Mouse (Mus musculus): ENCODE results near the gene Col11a2. TPM values are rescaled to one million over a fixed set of nuclear protein-coding genes. Genes with fewer than 3 reads are reported as not detected.

Col11a2 gene
- polyA plus RNA-seq, 1 experiment from 2014 or later = 6.3 TPM

DNA sequence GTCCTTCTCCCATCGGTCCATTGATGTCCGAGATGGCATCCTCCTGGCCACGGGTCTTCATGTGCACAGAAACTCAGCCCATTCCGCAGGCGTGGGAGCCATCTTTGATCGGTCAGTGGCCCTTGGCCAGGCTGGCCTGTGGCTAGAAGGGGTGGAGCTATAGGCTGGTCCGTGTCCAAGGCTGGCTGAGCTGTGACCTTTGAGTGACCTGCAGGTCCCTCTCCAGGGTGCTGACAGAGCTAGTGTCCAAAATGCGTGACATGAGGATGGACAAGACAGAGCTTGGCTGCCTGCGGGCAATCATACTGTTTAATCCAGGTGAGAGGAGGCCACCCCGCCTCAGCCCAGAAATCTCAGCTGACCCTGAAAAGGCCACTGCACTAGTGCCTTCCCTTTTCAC lies 2.6 kb upstream of the Col11a2 start:
- no peak for ATAC-seq (ENCODE audit: low FRiP score, low read depth)
- Histone ChIP-seq H3K4me1 (peaks cover 51% of the 10 kb centered on the region), H3K9ac (no peak overlapping the region), H3K27me3 (replicated peaks) (no peaks in the 10 kb centered on the region), H3K9me3 (no peaks in the 10 kb centered on the region), H3K27ac (no peak overlapping the region), H3K4me3 (no peak overlapping the region), H3K4me2 (replicated peaks) (no peak overlapping the region), H3K36me3 (peaks cover 42% of the 10 kb centered on the region)
- 75% methylated on average over 10 of the region's 10 CpGs for WGBS

GRCm38 (mm10) chr17:34037241-34037640 lies 2.0 kb upstream of the Col11a2 start:
- Histone ChIP-seq H3K4me3 (no peak overlapping the region), H3K4me1 (peaks cover 52% of the 10 kb centered on the region), H3K36me3 (peaks cover 42% of the 10 kb centered on the region), H3K9me3 (no peaks in the 10 kb centered on the region), H3K9ac (no peak overlapping the region), H3K27ac (no peak overlapping the region), H3K27me3 (replicated peaks) (no peaks in the 10 kb centered on the region), H3K4me2 (replicated peaks) (no peak overlapping the region)
- 95% methylated on average over 7 of the region's 7 CpGs for WGBS
- ATAC-seq (ENCODE audit: low FRiP score, low read depth) = no peak

GRCm38 (mm10) chr17:34038440-34038839 lies 797 bp upstream of the Col11a2 start:
- peak overlapping the region; percentile 65 for H3K4me2 ChIP-seq (replicated peaks)
- H3K9ac ChIP-seq = peak overlapping the region; percentile 52
- no peaks in the 10 kb centered on the region for H3K9me3 ChIP-seq
- WGBS = 8% methylated on average over 20 of the region's 21 CpGs
- no peak overlapping the region; the same call in 1 of the 2 replicates for H3K27ac ChIP-seq
- peak; percentile 38; the same call in 1 of the 2 replicates for ATAC-seq (ENCODE audit: low FRiP score, low read depth)
- H3K36me3 ChIP-seq = peaks cover 42% of the 10 kb centered on the region
- peaks cover 41% of the 10 kb centered on the region for H3K4me1 ChIP-seq
- peak overlapping the region; percentile 23; the same call in 1 of the 2 replicates for H3K4me3 ChIP-seq
- no peaks in the 10 kb centered on the region for H3K27me3 ChIP-seq (replicated peaks)

GRCm38 (mm10) chr17:34039562-34040450 lies 569 bp downstream of the Col11a2 start:
- Histone ChIP-seq H3K4me1 (peaks cover 34% of the 10 kb centered on the region), H3K4me3 (0 out of 2 replicates have a peak overlapping the region, but pooled peaks have one; percentile 7), H3K9ac (peak overlapping the region; percentile 52; the same call in 1 of the 2 replicates), H3K27me3 (replicated peaks) (no peaks in the 10 kb centered on the region), H3K4me2 (replicated peaks) (peak overlapping the region; percentile 65), H3K36me3 (peaks cover 31% of the 10 kb centered on the region), H3K9me3 (no peaks in the 10 kb centered on the region), H3K27ac (no peak overlapping the region)
- 24% methylated on average over 17 of the region's 17 CpGs for WGBS
- ATAC-seq (ENCODE audit: low FRiP score, low read depth) = 0 out of 2 replicates have a peak, but pooled peaks have one; percentile 10

DNA sequence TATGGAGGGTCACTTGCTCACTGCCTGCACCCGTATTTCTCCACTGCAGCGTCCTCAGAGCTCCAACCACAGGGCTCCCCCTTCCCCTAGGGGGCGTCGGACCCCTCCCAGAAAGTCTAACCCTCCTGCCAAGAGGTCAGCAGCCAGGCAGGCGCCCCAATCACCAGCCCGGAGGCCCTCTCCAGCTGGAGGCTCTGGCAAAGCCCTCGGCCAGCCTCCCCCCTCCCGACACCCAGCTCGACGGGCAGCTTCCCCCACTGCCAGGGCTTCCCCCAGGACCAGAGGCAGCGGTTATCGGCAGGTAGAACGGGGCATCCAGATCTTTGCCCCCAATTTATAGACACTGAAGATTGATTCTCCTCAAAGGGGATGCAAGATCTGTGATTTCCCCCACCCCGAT lies 6.7 kb downstream of the Col11a2 start:
- peaks cover 7% of the 10 kb centered on the region; the same call in 1 of the 2 replicates for H3K9me3 ChIP-seq
- H3K4me2 ChIP-seq (replicated peaks) = no peak overlapping the region
- ATAC-seq (ENCODE audit: low FRiP score, low read depth) = no peak
- no peak overlapping the region for H3K4me3 ChIP-seq
- H3K27ac ChIP-seq = no peak overlapping the region
- peaks cover 8% of the 10 kb centered on the region for H3K4me1 ChIP-seq
- WGBS = 77% methylated on average over 14 of the region's 14 CpGs
- H3K27me3 ChIP-seq (replicated peaks) = no peaks in the 10 kb centered on the region
- no peaks in the 10 kb centered on the region for H3K36me3 ChIP-seq
- no peak overlapping the region for H3K9ac ChIP-seq

GRCm38 (mm10) chr17:34047404-34048050 lies 8.3 kb downstream of the Col11a2 start:
- H3K9ac ChIP-seq = no peak overlapping the region
- no peak overlapping the region for H3K4me2 ChIP-seq (replicated peaks)
- H3K4me1 ChIP-seq = no peaks in the 10 kb centered on the region
- H3K4me3 ChIP-seq = no peak overlapping the region
- ATAC-seq (ENCODE audit: low FRiP score, low read depth) = no peak
- no peak overlapping the region for H3K27ac ChIP-seq
- 93% methylated on average over 5 of the region's 5 CpGs for WGBS
- peaks cover 7% of the 10 kb centered on the region; the same call in 1 of the 2 replicates for H3K9me3 ChIP-seq
- no peaks in the 10 kb centered on the region for H3K36me3 ChIP-seq
- H3K27me3 ChIP-seq (replicated peaks) = no peaks in the 10 kb centered on the region

- H3K9ac ChIP-seq = no peak overlapping the region
- no peaks in the 10 kb centered on the region for H3K4me1 ChIP-seq
- peaks cover 13% of the 10 kb centered on the region; the same call in 1 of the 2 replicates for H3K36me3 ChIP-seq
- H3K27me3 ChIP-seq (replicated peaks) = no peaks in the 10 kb centered on the region
- no peak overlapping the region for H3K4me2 ChIP-seq (replicated peaks)
- WGBS = 76% methylated on average over 7 of the region's 7 CpGs
- ATAC-seq (ENCODE audit: low FRiP score, low read depth) = no peak
- no peak overlapping the region for H3K27ac ChIP-seq
- no peaks in the 10 kb centered on the region for H3K9me3 ChIP-seq
- H3K4me3 ChIP-seq = no peak overlapping the region
Measured at GRCm38 (mm10) chr17:34057224-34057623, 18.0 kb downstream of the Col11a2 start.

- WGBS = 47% methylated on average over 3 of the region's 3 CpGs
- Histone ChIP-seq H3K9ac (no peak overlapping the region), H3K4me2 (replicated peaks) (no peak overlapping the region), H3K9me3 (no peaks in the 10 kb centered on the region), H3K4me3 (no peak overlapping the region), H3K36me3 (no peaks in the 10 kb centered on the region), H3K4me1 (no peaks in the 10 kb centered on the region), H3K27me3 (replicated peaks) (no peaks in the 10 kb centered on the region), H3K27ac (no peak overlapping the region)
- ATAC-seq (ENCODE audit: low FRiP score, low read depth) = no peak
Measured at GRCm38 (mm10) chr17:34068864-34069263, 29.6 kb downstream of the Col11a2 start.

DNA sequence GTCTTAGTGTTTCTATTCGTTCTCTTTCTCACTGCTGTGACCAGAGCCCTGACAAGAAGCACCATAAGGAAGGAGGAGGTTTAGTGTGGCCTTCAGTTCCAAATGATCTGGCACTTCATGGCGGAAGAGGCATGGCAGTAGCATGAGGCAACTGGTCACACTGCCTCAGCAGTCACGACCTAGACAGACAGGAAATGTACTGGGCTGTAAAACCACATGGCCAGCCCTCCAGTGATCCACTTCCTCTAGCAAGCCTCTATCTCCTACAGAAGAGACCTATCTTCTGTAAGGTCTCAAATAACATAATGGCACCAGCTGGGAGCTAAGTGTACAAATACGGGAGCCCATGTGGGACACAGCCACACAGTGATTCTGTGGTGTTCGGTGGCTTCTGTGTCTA lies 32.9 kb downstream of the Col11a2 start:
- H3K4me1 ChIP-seq = no peaks in the 10 kb centered on the region
- H3K27ac ChIP-seq = no peak overlapping the region
- no peak overlapping the region for H3K4me2 ChIP-seq (replicated peaks)
- H3K36me3 ChIP-seq = no peaks in the 10 kb centered on the region
- H3K4me3 ChIP-seq = no peak overlapping the region
- no peak for ATAC-seq (ENCODE audit: low FRiP score, low read depth)
- 78% methylated on average over 5 of the region's 5 CpGs for WGBS
- H3K9ac ChIP-seq = no peak overlapping the region
- no peaks in the 10 kb centered on the region for H3K9me3 ChIP-seq
- peaks cover 8% of the 10 kb centered on the region for H3K27me3 ChIP-seq (replicated peaks)

DNA sequence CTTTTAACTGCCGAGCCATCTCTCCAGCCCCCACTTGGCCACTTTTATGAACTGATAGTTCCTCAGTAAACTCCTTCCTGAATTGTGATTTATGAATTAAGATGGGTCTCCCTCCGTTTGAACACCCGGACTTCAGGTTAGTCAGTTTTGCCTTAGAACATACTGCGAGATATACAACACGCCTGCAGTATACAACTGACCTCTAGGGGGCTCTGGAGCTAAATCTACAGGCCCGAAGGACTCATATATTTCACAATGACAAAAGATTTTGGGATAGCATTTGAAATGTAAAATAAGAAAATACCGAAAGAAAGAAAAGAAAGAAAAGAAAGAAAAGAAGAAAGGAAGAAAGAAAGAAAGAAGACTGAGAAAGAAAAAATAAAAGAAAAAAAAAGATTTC lies 36.0 kb downstream of the Col11a2 start:
- H3K27ac ChIP-seq = no peak overlapping the region
- no peaks in the 10 kb centered on the region for H3K36me3 ChIP-seq
- no peak overlapping the region for H3K9ac ChIP-seq
- WGBS = 48% methylated on average over 7 of the region's 7 CpGs
- H3K27me3 ChIP-seq (replicated peaks) = peaks cover 8% of the 10 kb centered on the region
- H3K9me3 ChIP-seq = no peaks in the 10 kb centered on the region
- H3K4me2 ChIP-seq (replicated peaks) = no peak overlapping the region
- no peak overlapping the region for H3K4me3 ChIP-seq
- no peak for ATAC-seq (ENCODE audit: low FRiP score, low read depth)
- H3K4me1 ChIP-seq = no peaks in the 10 kb centered on the region

DNA sequence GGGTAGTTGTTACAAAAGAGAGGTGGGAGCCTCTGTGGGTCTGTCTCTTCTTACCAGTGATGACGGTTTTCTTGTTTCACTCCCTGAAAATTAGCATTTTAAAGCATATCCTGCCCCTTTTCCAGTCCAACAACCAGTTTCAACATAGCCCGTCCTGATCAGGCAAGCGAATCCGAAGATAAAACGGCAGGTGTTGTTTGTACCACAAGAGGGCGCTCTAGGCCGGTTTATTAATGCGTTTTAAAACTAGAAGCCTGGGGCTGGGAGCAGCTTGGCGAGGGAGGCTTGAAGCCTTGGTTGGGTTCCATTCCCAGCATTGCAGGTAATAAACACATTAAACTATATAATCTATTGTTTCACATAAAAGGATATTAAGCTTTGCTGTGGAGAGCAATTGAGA lies 38.3 kb downstream of the Col11a2 start:
- H3K9ac ChIP-seq = no peak overlapping the region
- H3K4me2 ChIP-seq (replicated peaks) = no peak overlapping the region
- no peak for ATAC-seq (ENCODE audit: low FRiP score, low read depth)
- 2% methylated on average over 9 of the region's 9 CpGs for WGBS
- H3K36me3 ChIP-seq = no peaks in the 10 kb centered on the region
- no peaks in the 10 kb centered on the region for H3K4me1 ChIP-seq
- H3K27me3 ChIP-seq (replicated peaks) = peaks cover 8% of the 10 kb centered on the region
- no peaks in the 10 kb centered on the region for H3K9me3 ChIP-seq
- no peak overlapping the region for H3K27ac ChIP-seq
- H3K4me3 ChIP-seq = no peak overlapping the region

DNA sequence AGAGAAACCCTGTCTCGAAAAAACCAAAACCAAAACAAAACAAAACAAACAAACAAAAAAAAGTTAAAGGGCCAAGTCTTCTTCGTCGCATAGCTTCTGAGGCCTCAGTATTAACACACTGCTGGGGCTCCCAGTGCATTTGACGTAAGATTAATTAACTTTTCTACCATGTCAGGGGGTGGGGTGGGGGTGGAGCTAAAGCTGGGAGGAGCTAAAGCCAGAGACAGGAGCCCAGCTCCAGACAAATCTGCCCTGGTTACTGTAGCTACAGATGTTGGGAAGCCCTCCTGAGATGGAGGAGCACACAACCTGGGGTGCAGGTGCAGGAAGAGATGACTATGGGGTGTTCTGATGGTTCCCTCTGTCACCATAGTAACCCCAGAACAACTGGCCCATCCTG lies 38.9 kb downstream of the Col11a2 start:
- WGBS = 61% methylated on average over 4 of the region's 4 CpGs
- Histone ChIP-seq H3K27me3 (replicated peaks) (peaks cover 8% of the 10 kb centered on the region), H3K4me1 (peaks cover 4% of the 10 kb centered on the region; the same call in 1 of the 2 replicates), H3K4me2 (replicated peaks) (no peak overlapping the region), H3K4me3 (no peak overlapping the region), H3K9ac (no peak overlapping the region), H3K36me3 (no peaks in the 10 kb centered on the region), H3K27ac (no peak overlapping the region), H3K9me3 (no peaks in the 10 kb centered on the region)
- ATAC-seq (ENCODE audit: low FRiP score, low read depth) = no peak

Data from neural tube, embryonic 12.5 days (tissue).